10 mouse cellular contexts compared by ENCODE assay signal in the genomic region with DNA sequence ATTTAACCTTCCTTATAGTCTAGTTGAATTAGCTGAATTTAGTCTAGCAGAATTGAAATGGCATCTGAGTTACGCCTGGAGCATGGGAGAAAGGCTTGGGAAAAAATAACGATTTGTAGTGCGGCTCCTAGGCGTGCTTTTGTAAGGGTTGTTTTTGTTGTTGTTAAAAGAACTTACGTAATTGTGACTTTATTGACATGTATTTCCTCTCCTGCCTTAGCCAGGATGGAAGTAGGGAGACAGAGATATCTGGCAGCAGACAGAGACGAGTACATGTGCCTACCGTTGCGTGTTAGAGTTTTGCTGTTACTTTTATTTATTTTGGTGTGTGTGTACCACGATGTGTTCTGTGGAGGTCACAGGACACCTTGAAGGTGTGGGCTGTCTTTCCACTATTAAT. TPM values are rescaled to one million over a fixed set of nuclear protein-coding genes. Genes with fewer than 3 reads are reported as not detected.
DNase-seq lines count a peak whose midpoint lies in the region; ATAC-seq and TF ChIP-seq lines count a peak whose summit lies in the region.
"Had no signal": no experiment of that assay in that cellular context is flagged by ENCODE, and none has a peak within 500 bp of the region (broad histone marks: within the 10 kb centered on the region; RNA-seq: fewer than 3 reads in every experiment).

No protein-coding gene starts in this region.

- H3K27me3 ChIP-seq in heart, embryonic 10.5 days (ENCODE audit: insufficient read depth, poor library complexity, severe bottlenecking), result no peaks in the 10 kb centered on the region
- 0 out of 2 replicates have a peak, but pooled peaks cover 3% of the 10 kb centered on the region for H3K27me3 ChIP-seq in E14TG2a.4 (ENCODE audit: insufficient read depth, low read length)
- H3K27me3 ChIP-seq in forebrain, embryonic 15.5 days, result no peaks in the 10 kb centered on the region
- peaks cover 7% of the 10 kb centered on the region; the same call in 1 of the 2 replicates for H3K27me3 ChIP-seq in liver, embryonic 13.5 days

- H3K27ac ChIP-seq in heart, embryonic 10.5 days, result no peak overlapping the region
- no peak overlapping the region for H3K27ac ChIP-seq in forebrain, embryonic 15.5 days (replicated peaks)
- H3K27ac ChIP-seq in liver, embryonic 13.5 days, result no peak overlapping the region

- no peaks in the 10 kb centered on the region for H3K36me3 ChIP-seq in heart, embryonic 10.5 days
- H3K36me3 ChIP-seq in E14TG2a.4 (ENCODE audit: insufficient read depth, low read length), result no peaks in the 10 kb centered on the region
- no peaks in the 10 kb centered on the region for H3K36me3 ChIP-seq in forebrain, embryonic 15.5 days
- no peaks in the 10 kb centered on the region for H3K36me3 ChIP-seq in liver, embryonic 13.5 days

- 55% methylated on average over 9 of the region's 9 CpGs for WGBS in heart, embryonic 10.5 days
- 37% methylated on average over 9 of the region's 9 CpGs for WGBS in forebrain, embryonic 15.5 days
- 44% methylated on average over 9 of the region's 9 CpGs for WGBS in liver, embryonic 13.5 days (ENCODE audit: insufficient replicate concordance)

- DNase-seq in heart, embryonic 10.5 days (ENCODE audit: low spot score), result no peak
- DNase-seq in heart, adult 8-10 months (ENCODE audit: low spot score), result no peak
- DNase-seq in liver, embryonic 13.5 days, result no peak
- DNase-seq in right cerebral cortex, postnatal 10 days (ENCODE audit: low spot score in 2 of 2), result no peak
- no peak for DNase-seq in right cerebral cortex, adult 18-20 months
- DNase-seq in right cerebral cortex, postnatal 25 days, result no peak
- DNase-seq: adrenal gland, adult 8-10 months; B cell, adult 2 months had no signal

- no peak for ATAC-seq in forebrain, embryonic 15.5 days (replicated peaks)
- ATAC-seq in liver, embryonic 13.5 days (ENCODE audit: low read depth), result no peak

- no peaks in the 10 kb centered on the region for H3K9me3 ChIP-seq in heart, embryonic 10.5 days
- H3K9me3 ChIP-seq in E14TG2a.4 (ENCODE audit: low read length), result no peaks in the 10 kb centered on the region
- no peaks in the 10 kb centered on the region for H3K9me3 ChIP-seq in forebrain, embryonic 15.5 days
- H3K9me3 ChIP-seq in liver, embryonic 13.5 days (replicated peaks), result no peaks in the 10 kb centered on the region

- H3K4me1 ChIP-seq in heart, embryonic 10.5 days, result peaks cover 47% of the 10 kb centered on the region
- H3K4me1 ChIP-seq in E14TG2a.4 (replicated peaks; ENCODE audit: low read depth, low read length), result peaks cover 55% of the 10 kb centered on the region
- H3K4me1 ChIP-seq in forebrain, embryonic 15.5 days, result peaks cover 40% of the 10 kb centered on the region
- peaks cover 60% of the 10 kb centered on the region for H3K4me1 ChIP-seq in liver, embryonic 13.5 days (replicated peaks)

- H3K4me2 ChIP-seq in forebrain, embryonic 15.5 days (replicated peaks), result peak overlapping the region; percentile 80
- peak overlapping the region; percentile 89 for H3K4me2 ChIP-seq in liver, embryonic 13.5 days

- no peak for TF ChIP-seq CTCF in E14TG2a.4 (conservative IDR thresholded peaks at IDR 0.05; ENCODE audit: low read length)

- peak overlapping the region; percentile 83 for H3K4me3 ChIP-seq in heart, embryonic 10.5 days
- H3K4me3 ChIP-seq in E14TG2a.4 (replicated peaks; ENCODE audit: low read length), result peak overlapping the region; percentile 91
- peak overlapping the region; percentile 98 for H3K4me3 ChIP-seq in forebrain, embryonic 15.5 days
- peak overlapping the region; percentile 84 for H3K4me3 ChIP-seq in liver, embryonic 13.5 days (replicated peaks)

- peak overlapping the region; percentile 98 for H3K9ac ChIP-seq in forebrain, embryonic 15.5 days (replicated peaks)
- H3K9ac ChIP-seq in liver, embryonic 13.5 days, result peak overlapping the region; percentile 86

RNA-seq across cellular contexts. Expression of gene Ryk, which starts 1.6 kb away (rescaled TPM):
- 11.6 and 15.7 TPM in 2 replicates for polyA plus RNA-seq in heart, embryonic 10.5 days (2016; fragmentation: Nextera tagmentation; extraction: Ambion mirVana)
- total RNA-seq in heart, adult 8-10 months (2022), result 10 to 100 TPM; 35.0 to 41.6 (median 36.9) TPM
- 13.9 and 15.1 TPM in 2 replicates for polyA plus RNA-seq in forebrain, embryonic 15.5 days (2015; fragmentation: Nextera tagmentation; extraction: Ambion mirVana)
- polyA plus RNA-seq in liver, embryonic 13.5 days (2015; fragmentation: Nextera tagmentation; extraction: Ambion mirVana), result 4.5 and 5.2 TPM in 2 replicates
